Mouse (Mus musculus): ENCODE measurements at regions not wholly inside any gene's neighbourhood (a gene's known extent, or its start where the extent isn't known, plus 50 kb on each side); places are given as distances from the start of the nearest gene placed in this dataset.
A peak's percentile ranks its signal among the peaks of the same experiment; 100 is the strongest.

GRCm38 (mm10) chr16:51675988-51676387 lies 355.0 kb upstream of the Cblb start:
- DNase-seq (ENCODE audit: low spot score in 2 of 2) = no peak

GRCm38 (mm10) chr16:51690861-51691260 lies 340.2 kb upstream of the Cblb start:
- DNase-seq (ENCODE audit: low spot score in 2 of 2) = peak in 1 of 2 experiments; percentile 6

- DNase-seq (ENCODE audit: low spot score in 2 of 2) = peak; percentile 17 to 38
Observed at GRCm38 (mm10) chr16:51705026-51705425, 326.0 kb upstream of the Cblb start.

GRCm38 (mm10) chr16:51718695-51719094 lies 312.3 kb upstream of the Cblb start:
- DNase-seq (ENCODE audit: low spot score in 2 of 2) = no peak

GRCm38 (mm10) chr16:51719637-51720036 lies 311.4 kb upstream of the Cblb start:
- no peak for DNase-seq (ENCODE audit: low spot score in 2 of 2)

GRCm38 (mm10) chr16:51722682-51723081 lies 308.3 kb upstream of the Cblb start:
- no peak for DNase-seq (ENCODE audit: low spot score in 2 of 2)

- no peak for DNase-seq (ENCODE audit: low spot score in 2 of 2)
Observed at GRCm38 (mm10) chr16:51741875-51742274, 289.1 kb upstream of the Cblb start.

- no peak for DNase-seq (ENCODE audit: low spot score in 2 of 2)
Observed at GRCm38 (mm10) chr16:51751878-51752277, 279.1 kb upstream of the Cblb start.

GRCm38 (mm10) chr16:51758361-51759227 lies 272.4 kb upstream of the Cblb start:
- no peak for DNase-seq (ENCODE audit: low spot score in 2 of 2)

GRCm38 (mm10) chr16:51759228-51759647 lies 271.8 kb upstream of the Cblb start:
- DNase-seq (ENCODE audit: low spot score in 2 of 2) = no peak

GRCm38 (mm10) chr16:51767556-51767955 lies 263.5 kb upstream of the Cblb start:
- DNase-seq (ENCODE audit: low spot score in 2 of 2) = no peak

- no peak for DNase-seq (ENCODE audit: low spot score in 2 of 2)
Observed at GRCm38 (mm10) chr16:51778920-51779319, 252.1 kb upstream of the Cblb start.

- no peak for DNase-seq (ENCODE audit: low spot score in 2 of 2)
Observed at GRCm38 (mm10) chr16:51795003-51795402, 236.0 kb upstream of the Cblb start.

- peak in 1 of 2 experiments; percentile 8 for DNase-seq (ENCODE audit: low spot score in 2 of 2)
Observed at GRCm38 (mm10) chr16:51807323-51807722, 223.7 kb upstream of the Cblb start.

GRCm38 (mm10) chr16:51809120-51809519 lies 221.9 kb upstream of the Cblb start:
- no peak for DNase-seq (ENCODE audit: low spot score in 2 of 2)

- no peak for DNase-seq (ENCODE audit: low spot score in 2 of 2)
Observed at GRCm38 (mm10) chr16:51811073-51811472, 220.0 kb upstream of the Cblb start.

GRCm38 (mm10) chr16:51842770-51843169 lies 188.3 kb upstream of the Cblb start:
- DNase-seq (ENCODE audit: low spot score in 2 of 2) = no peak

GRCm38 (mm10) chr16:51845539-51845938 lies 185.5 kb upstream of the Cblb start:
- no peak for DNase-seq (ENCODE audit: low spot score in 2 of 2)

- no peak for DNase-seq (ENCODE audit: low spot score in 2 of 2)
Observed at GRCm38 (mm10) chr16:51880711-51881110, 150.3 kb upstream of the Cblb start.

- no peak for DNase-seq (ENCODE audit: low spot score in 2 of 2)
Observed at GRCm38 (mm10) chr16:51881127-51881526, 149.9 kb upstream of the Cblb start.

GRCm38 (mm10) chr16:51883813-51884212 lies 147.2 kb upstream of the Cblb start:
- no peak for DNase-seq (ENCODE audit: low spot score in 2 of 2)

GRCm38 (mm10) chr16:51887496-51887895 lies 143.5 kb upstream of the Cblb start:
- no peak for DNase-seq (ENCODE audit: low spot score in 2 of 2)

- no peak for DNase-seq (ENCODE audit: low spot score in 2 of 2)
Observed at GRCm38 (mm10) chr16:51905588-51905987, 125.4 kb upstream of the Cblb start.

GRCm38 (mm10) chr16:51906686-51907085 lies 124.3 kb upstream of the Cblb start:
- no peak for DNase-seq (ENCODE audit: low spot score in 2 of 2)
